Mouse (Mus musculus): ENCODE measurements around the gene 1110017D15Rik. TPM values are rescaled to one million over a fixed set of nuclear protein-coding genes. Genes with fewer than 3 reads are reported as not detected.

Gene 1110017D15Rik
- total RNA-seq, 2 experiments from 2014 or later = 4.5 to 7.0 TPM

Other genes with a start within 250 kb of the 1110017D15Rik start
- 10 to 100 TPM; 37.7 to 39.6 TPM for gene Ubap2, start 242.2 kb downstream of the 1110017D15Rik start, total RNA-seq (2021)
- gene Dcaf12, start 202.4 kb downstream of the 1110017D15Rik start, total RNA-seq (2021) = 10 to 100 TPM; 41.2 to 43.2 TPM
- 10 to 100 TPM; 53.7 to 54.0 TPM for gene Ubap1, start 168.3 kb downstream of the 1110017D15Rik start, total RNA-seq (2021)
- gene Kif24, start 52.4 kb downstream of the 1110017D15Rik start, total RNA-seq (2021) = 1 to 10 TPM in 1 of 2 experiments, under 1 TPM in 1; 0.52 to 1.0 TPM
- gene Nudt2, start 52.2 kb downstream of the 1110017D15Rik start, total RNA-seq (2021) = 10 to 100 TPM; 29.5 to 32.0 TPM
- 10 to 100 TPM; 29.0 to 29.3 TPM for gene AI464131, start 14.3 kb downstream of the 1110017D15Rik start, total RNA-seq (2021)
- gene Fam219a, start 52.2 kb upstream of the 1110017D15Rik start, total RNA-seq (2021) = 100 to 1,000 TPM; 159 to 163 TPM
- 1 to 10 TPM; 7.8 to 9.0 TPM for gene Dnaic1, start 52.4 kb upstream of the 1110017D15Rik start, total RNA-seq (2021)
- gene Enho, start 123.0 kb upstream of the 1110017D15Rik start, total RNA-seq (2021) = 10 to 100 TPM; 61.9 to 65.0 TPM
- 100 to 1,000 TPM; 110 to 113 TPM for gene Cntfr, start 179.8 kb upstream of the 1110017D15Rik start, total RNA-seq (2021)
- gene Il11ra1, start 182.7 kb upstream of the 1110017D15Rik start, total RNA-seq (2021) = 10 to 100 TPM; 35.5 to 37.0 TPM
- 10 to 100 TPM; 36.0 to 39.0 TPM for gene Rpp25l, start 196.2 kb upstream of the 1110017D15Rik start, total RNA-seq (2021)
- gene Dctn3, start 205.8 kb upstream of the 1110017D15Rik start, total RNA-seq (2021) = 100 to 1,000 TPM; 150 to 151 TPM
- gene Arid3c, start 213.8 kb upstream of the 1110017D15Rik start, total RNA-seq (2021) = not detected
- 10 to 100 TPM; 52.2 to 54.3 TPM for gene Galt, start 237.9 kb upstream of the 1110017D15Rik start, total RNA-seq (2021)
- gene Sigmar1, start 238.8 kb upstream of the 1110017D15Rik start, total RNA-seq (2021) = 10 to 100 TPM; 36.9 to 44.0 TPM

All from layer of hippocampus, adult 18-20 months (tissue).